Mouse (Mus musculus): ENCODE measurements around the gene Adk.

The Adk gene

DNA sequence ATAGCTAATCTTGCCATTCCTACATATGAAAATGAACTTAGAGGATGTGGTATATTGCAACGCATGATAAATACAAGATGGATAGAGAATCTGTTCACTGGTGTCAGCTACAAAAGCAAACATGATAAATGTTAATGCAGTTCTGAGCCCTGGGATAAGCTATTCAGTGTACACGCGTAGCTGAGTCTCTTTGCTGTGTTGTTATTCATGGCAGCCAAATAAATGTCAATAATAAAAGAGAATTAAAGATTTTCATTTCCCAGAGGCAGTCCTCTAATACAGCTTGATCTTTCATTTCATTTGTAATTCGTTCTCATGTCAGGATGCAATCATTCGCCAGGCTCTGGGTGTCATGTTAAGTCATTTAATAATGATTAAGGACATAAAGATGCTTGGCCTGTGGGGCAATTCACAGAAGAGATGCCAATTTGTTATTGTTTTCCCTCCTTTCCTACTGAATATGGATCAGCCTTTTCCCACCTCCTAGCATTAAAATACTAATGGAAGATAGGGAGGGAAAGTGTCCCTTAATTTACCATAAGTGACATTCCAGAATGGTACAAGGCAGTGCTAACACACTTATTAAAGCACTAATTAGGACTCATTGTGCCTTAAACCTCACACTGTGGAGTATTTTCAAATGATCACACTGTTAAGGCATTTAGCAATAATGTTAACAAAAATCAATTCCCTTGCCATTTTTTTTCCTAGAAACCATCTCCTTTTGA, 331.5 kb downstream of the Adk start:
- in situ Hi-C loops (cut with MboI; ENCODE audit: unreplicated experiment in 2 of 2): no loop called here

GRCm38 (mm10) chr14:21399506-21399905, 347.1 kb downstream of the Adk start:
- in situ Hi-C loops (cut with MboI; ENCODE audit: unreplicated experiment in 2 of 2): no loop called here

DNA sequence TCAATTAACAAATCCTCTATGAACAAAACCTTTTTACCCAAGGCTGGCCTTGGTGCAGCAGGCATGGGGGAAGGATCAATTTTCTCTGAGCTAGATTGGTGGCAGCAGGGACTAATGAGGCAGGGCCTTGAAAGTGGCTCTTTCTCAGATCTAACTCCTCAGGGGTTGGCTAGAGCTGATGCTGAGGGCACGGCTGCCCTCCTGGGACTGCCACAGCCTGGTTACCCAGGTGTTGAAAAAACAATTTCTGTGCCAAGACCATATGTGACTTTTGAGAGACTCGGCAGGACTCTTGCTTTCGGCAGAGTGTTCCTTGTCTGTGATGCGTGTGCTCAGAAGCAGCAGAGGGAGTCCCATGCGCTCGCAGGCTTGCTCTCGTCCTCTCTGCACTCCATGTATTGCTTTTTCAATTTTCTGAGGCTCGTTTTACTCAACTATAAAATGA, 349.8 kb downstream of the Adk start:
- in situ Hi-C loops (cut with MboI; ENCODE audit: unreplicated experiment in 2 of 2): no loop called here

DNA sequence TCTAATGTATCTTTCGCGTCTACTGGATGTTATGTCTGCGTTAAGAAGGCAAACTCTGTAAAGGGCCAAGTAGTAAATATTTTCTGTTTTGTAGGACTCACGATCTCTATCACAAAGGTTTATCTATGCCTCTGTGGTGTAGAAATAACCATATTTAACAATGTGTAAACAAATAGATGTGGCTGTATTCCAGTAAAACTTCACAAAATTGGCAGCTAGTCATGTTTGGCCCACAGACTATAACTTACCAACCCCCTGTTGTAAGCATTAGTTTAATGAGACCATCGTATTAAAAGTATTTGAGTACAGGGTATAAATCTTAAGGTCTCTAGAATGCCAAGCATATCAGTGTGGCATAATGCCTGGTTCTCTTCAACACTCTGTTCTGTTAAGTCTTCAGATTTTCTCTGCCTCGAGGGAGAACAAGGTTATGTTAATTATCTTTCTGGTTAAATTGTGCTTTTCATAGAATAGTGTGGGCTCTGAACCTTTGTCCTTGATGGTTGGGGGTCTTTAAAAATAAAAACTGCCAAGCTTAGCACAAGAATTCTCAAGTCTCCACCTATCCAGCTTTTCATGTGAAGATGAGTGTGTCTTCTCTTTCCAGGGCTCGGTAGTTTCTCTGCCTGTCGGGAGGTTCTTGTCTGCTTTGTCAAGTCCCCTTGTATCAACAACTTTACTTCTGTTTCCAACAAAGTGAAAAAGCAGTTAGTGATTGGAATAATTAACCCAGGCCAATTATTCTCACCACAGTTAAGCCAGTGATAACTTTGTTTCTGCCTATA, 350.4 kb downstream of the Adk start:
- in situ Hi-C loops (cut with MboI; ENCODE audit: unreplicated experiment in 2 of 2): no loop called here

GRCm38 (mm10) chr14:21406946-21407345, 354.6 kb downstream of the Adk start:
- in situ Hi-C loops (cut with MboI; ENCODE audit: unreplicated experiment in 2 of 2): no loop called here

DNA sequence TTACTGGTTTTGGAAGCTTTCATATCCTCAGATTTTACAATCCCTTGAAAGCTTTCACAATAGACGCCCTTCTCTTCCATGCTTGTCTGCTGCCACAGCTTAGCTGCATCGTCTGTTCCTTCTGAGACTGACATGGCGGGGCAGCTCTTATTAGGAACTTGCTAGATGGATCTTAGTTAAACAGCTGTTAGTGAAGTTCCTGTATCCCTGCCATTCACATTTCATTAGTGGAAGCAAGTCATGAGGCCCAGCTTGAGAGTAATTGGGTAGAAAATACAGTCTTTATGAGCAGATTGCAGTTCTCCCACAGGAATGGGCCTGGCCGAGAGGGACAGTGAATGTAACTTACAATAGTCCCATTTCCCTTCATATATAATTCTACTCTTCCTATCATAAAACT, 356.5 kb downstream of the Adk start:
- in situ Hi-C loops (cut with MboI; ENCODE audit: unreplicated experiment in 2 of 2): no loop called here

GRCm38 (mm10) chr14:21410769-21411477, 358.5 kb downstream of the Adk start:
- in situ Hi-C loops (cut with MboI; ENCODE audit: unreplicated experiment in 2 of 2): no loop called here

- in situ Hi-C loops (cut with MboI; ENCODE audit: unreplicated experiment in 2 of 2): no loop called here
These were observed 359.1 kb downstream of the Adk start for GRCm38 (mm10) chr14:21411524-21411923.

DNA sequence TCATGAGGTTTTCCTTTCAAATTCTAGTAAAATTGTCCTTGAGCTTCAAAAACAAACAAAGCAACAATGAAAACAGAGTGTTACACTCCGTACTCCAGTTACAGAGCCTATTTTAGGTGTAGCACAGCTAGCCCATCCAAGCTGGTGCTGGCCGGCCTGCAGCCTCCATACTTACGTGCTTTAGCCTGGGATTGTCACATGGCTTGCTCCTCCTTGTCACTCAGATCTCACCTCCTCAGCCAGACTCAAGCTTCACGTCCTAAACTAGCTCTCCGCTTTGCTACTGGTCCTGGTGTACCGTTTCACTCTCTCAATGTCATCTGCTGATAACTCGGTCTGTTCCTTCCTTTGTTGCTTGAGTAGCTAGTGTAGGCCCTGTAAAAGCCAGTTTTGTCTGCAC, 366.0 kb downstream of the Adk start:
- in situ Hi-C loops (cut with MboI; ENCODE audit: unreplicated experiment in 2 of 2): no loop called here

DNA sequence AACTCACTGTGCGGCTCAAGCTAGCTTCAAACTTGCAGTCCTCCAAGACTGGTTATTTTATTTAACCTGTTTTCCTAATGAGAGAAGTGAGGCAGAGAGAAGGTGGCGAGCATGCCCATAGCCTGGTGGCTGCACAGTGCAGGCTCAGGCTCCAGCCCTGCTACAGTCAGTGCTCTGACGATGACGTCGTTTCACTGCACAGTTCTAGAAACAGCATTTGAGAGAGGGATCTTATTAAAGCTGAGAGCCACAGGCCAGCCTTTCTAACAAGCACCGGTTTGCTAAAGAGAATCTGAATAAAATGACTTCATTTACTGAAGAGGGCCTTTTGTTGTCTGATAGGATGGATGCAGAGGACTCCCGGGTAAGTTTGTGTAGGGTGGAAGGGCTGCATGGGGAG, 375.0 kb downstream of the Adk start:
- in situ Hi-C loops (cut with MboI; ENCODE audit: unreplicated experiment in 2 of 2): no loop called here

DNA sequence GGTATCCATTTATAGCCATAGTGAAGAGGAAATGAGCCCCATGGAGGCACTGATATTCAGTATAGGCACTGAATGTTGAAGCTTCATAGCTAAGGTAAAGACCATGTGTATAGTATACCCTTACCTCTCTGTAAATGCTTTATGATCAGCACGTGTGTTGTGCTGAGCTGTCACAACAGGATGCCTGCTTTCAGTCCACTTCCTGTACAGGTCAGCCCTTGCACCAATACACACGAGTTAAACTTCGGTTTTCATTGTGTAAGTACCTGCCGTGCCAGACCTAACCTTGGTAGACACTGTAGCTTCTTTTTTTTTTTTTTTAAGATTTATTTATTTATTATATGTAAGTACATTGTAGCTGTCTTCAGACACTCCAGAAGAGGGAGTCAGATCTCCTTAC, 381.0 kb downstream of the Adk start:
- in situ Hi-C loops (cut with MboI; ENCODE audit: unreplicated experiment in 2 of 2): no loop called here

- in situ Hi-C loops (cut with MboI; ENCODE audit: unreplicated experiment in 2 of 2): no loop called here
These were observed 381.6 kb downstream of the Adk start for GRCm38 (mm10) chr14:21433995-21434394.

GRCm38 (mm10) chr14:21434686-21435085, 382.3 kb downstream of the Adk start:
- in situ Hi-C loops (cut with MboI; ENCODE audit: unreplicated experiment in 2 of 2): no loop called here

DNA sequence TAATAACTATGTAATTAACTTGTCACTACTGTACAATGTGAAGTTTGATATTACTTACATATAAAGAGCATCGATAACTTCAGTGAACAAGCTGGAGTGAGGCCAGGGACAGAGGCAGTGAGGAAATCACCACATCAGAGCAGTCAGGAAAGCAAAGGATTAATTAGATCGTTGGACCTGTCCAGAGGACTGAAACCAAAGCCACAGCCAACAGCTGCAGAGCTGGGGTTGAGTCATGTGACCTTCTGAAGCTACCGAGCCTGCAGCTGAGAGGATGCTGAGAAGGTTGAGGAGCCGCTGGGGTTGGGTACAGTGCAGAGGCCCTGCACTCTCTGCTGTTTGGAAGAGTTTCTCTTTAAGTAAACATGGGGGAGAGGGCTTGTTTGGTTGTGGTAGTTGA, 387.4 kb downstream of the Adk start:
- in situ Hi-C loops (cut with MboI; ENCODE audit: unreplicated experiment in 2 of 2): no loop called here

- in situ Hi-C loops (cut with MboI; ENCODE audit: unreplicated experiment in 2 of 2): no loop called here
These were observed 388.2 kb downstream of the Adk start for GRCm38 (mm10) chr14:21440526-21440925.

- in situ Hi-C loops (cut with MboI; ENCODE audit: unreplicated experiment in 2 of 2): no loop called here
These were observed 389.6 kb downstream of the Adk start for GRCm38 (mm10) chr14:21441772-21442533.

GRCm38 (mm10) chr14:21452581-21452980, 400.2 kb downstream of the Adk start:
- in situ Hi-C loops (cut with MboI; ENCODE audit: unreplicated experiment in 2 of 2): no loop called here

GRCm38 (mm10) chr14:21453896-21454295, 401.5 kb downstream of the Adk start:
- in situ Hi-C loops (cut with MboI; ENCODE audit: unreplicated experiment in 2 of 2): no loop called here

- in situ Hi-C loops (cut with MboI; ENCODE audit: unreplicated experiment in 2 of 2): no loop called here
These were observed 403.4 kb downstream of the Adk start for GRCm38 (mm10) chr14:21455654-21456350.

GRCm38 (mm10) chr14:21456526-21456925, 404.2 kb downstream of the Adk start:
- in situ Hi-C loops (cut with MboI; ENCODE audit: unreplicated experiment in 2 of 2): no loop called here

Measured in v-Abl transformed pro-B cells (cell line).